Mouse (Mus musculus): ENCODE results near the gene Erich6. TPM values are rescaled to one million over a fixed set of nuclear protein-coding genes. Genes with fewer than 3 reads are reported as not detected.
"Not testable (repeated sequence)": the region's sequence is repeated elsewhere in the genome, so short reads cannot be mapped to it uniquely, and the experiment has no call there.

Erich6 gene
- polyA plus RNA-seq, 1 experiment from 2014 or later = not detected

GRCm38 (mm10) chr3:58622665-58623394, 14.2 kb downstream of the Erich6 start:
- H3K4me3 ChIP-seq = no peak overlapping the region
- H3K36me3 ChIP-seq = no peaks in the 10 kb centered on the region
- H3K4me1 ChIP-seq = no peaks in the 10 kb centered on the region
- WGBS = 60% methylated on average over 3 of the region's 3 CpGs
- no peaks in the 10 kb centered on the region for H3K27me3 ChIP-seq
- H3K27ac ChIP-seq = no peak overlapping the region
- H3K9ac ChIP-seq = no peak overlapping the region
- no peak overlapping the region for H3K4me2 ChIP-seq (replicated peaks)
- no peak for ATAC-seq (ENCODE audit: low FRiP score, low read depth)
- no peaks in the 10 kb centered on the region for H3K9me3 ChIP-seq

- no peaks in the 10 kb centered on the region for H3K9me3 ChIP-seq
- 81% methylated on average over 7 of the region's 7 CpGs for WGBS
- no peak for ATAC-seq (ENCODE audit: low FRiP score, low read depth)
Observed at GRCm38 (mm10) chr3:58621066-58621465, 15.9 kb downstream of the Erich6 start.

DNA sequence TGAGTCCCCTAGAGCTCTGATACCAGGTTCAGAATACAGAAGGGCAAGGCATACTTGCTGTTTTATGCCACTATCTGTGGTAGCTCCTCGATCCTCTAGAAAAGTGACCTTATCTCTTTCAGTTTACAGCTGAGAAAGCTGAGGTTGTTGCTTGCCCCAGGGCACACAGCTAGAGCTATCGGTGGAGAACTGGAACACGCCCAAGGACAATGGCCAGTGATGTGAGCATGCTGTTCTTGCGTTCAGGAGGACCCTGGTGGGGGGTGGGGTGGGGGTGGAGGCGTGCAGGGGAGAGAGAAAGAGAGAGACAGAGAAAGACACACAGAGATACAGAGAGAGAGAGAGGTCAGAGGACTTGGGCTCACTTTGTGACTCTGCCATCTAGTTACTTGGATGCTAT, 27.0 kb downstream of the Erich6 start:
- ATAC-seq (ENCODE audit: low FRiP score, low read depth) = no peak
- WGBS = 78% methylated on average over 5 of the region's 5 CpGs

More at GRCm38 (mm10) chr3:58621066-58621465, 15.9 kb downstream of the Erich6 start:
- no peaks in the 10 kb centered on the region for H3K36me3 ChIP-seq
- H3K27ac ChIP-seq = no peak overlapping the region
- no peaks in the 10 kb centered on the region for H3K4me1 ChIP-seq
- no peak overlapping the region for H3K4me2 ChIP-seq (replicated peaks)
- H3K4me3 ChIP-seq = no peak overlapping the region
- no peaks in the 10 kb centered on the region for H3K27me3 ChIP-seq
- H3K9ac ChIP-seq = no peak overlapping the region

GRCm38 (mm10) chr3:58608506-58608905, 28.5 kb downstream of the Erich6 start:
- no peak overlapping the region for H3K4me2 ChIP-seq (replicated peaks)
- H3K9me3 ChIP-seq = peaks cover 7% of the 10 kb centered on the region; the same call in 1 of the 2 replicates
- no peaks in the 10 kb centered on the region for H3K4me1 ChIP-seq
- no peaks in the 10 kb centered on the region for H3K27me3 ChIP-seq
- H3K36me3 ChIP-seq = no peaks in the 10 kb centered on the region
- H3K9ac ChIP-seq = no peak overlapping the region
- ATAC-seq (ENCODE audit: low FRiP score, low read depth) = no peak
- 80% methylated on average over 4 of the region's 4 CpGs for WGBS
- no peak overlapping the region for H3K27ac ChIP-seq
- H3K4me3 ChIP-seq = no peak overlapping the region

More for the DNA sequence above, 27.0 kb downstream of the Erich6 start:
- no peaks in the 10 kb centered on the region for H3K27me3 ChIP-seq
- H3K4me2 ChIP-seq (replicated peaks) = no peak overlapping the region
- H3K27ac ChIP-seq = no peak overlapping the region
- H3K4me3 ChIP-seq = no peak overlapping the region
- no peak overlapping the region for H3K9ac ChIP-seq
- H3K36me3 ChIP-seq = no peaks in the 10 kb centered on the region
- peaks cover 7% of the 10 kb centered on the region; the same call in 1 of the 2 replicates for H3K9me3 ChIP-seq
- no peaks in the 10 kb centered on the region for H3K4me1 ChIP-seq

GRCm38 (mm10) chr3:58593623-58594022, 43.4 kb downstream of the Erich6 start:
- H3K4me3 ChIP-seq = no peak overlapping the region
- no peaks in the 10 kb centered on the region for H3K9me3 ChIP-seq
- WGBS = 80% methylated on average over 5 of the region's 5 CpGs
- H3K9ac ChIP-seq = no peak overlapping the region
- H3K27me3 ChIP-seq = no peaks in the 10 kb centered on the region
- H3K27ac ChIP-seq = no peak overlapping the region
- no peaks in the 10 kb centered on the region for H3K4me1 ChIP-seq
- peaks cover 38% of the 10 kb centered on the region for H3K36me3 ChIP-seq
- no peak overlapping the region for H3K4me2 ChIP-seq (replicated peaks)
- no peak for ATAC-seq (ENCODE audit: low FRiP score, low read depth)

DNA sequence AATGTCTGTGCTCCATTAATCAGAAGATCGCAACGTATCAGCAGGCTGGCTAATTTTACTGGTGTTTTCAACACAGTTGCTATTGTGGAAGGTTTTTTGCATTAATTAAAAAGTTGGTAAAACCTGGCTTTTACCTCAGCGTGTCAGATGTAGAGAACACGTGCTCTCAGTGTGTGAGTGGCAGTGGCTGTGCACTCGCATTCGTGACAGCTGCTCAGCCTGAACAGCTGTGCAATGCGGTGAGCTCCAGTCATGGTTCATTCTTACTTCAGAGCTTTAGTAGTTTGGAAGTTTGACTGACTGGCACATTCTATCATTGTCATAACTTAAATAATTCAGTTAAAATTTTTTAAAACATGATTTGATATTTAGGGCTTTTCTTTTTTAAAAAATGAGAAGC, 44.3 kb downstream of the Erich6 start:
- not testable (repeated sequence) for H3K4me2 ChIP-seq (replicated peaks); H3K4me3 ChIP-seq; H3K27ac ChIP-seq; H3K4me1 ChIP-seq; H3K9ac ChIP-seq; H3K27me3 ChIP-seq; H3K9me3 ChIP-seq
- H3K36me3 ChIP-seq = peaks cover 38% of the 10 kb centered on the region
- ATAC-seq (ENCODE audit: low FRiP score, low read depth) = peak; percentile 75; the same call in 1 of the 2 replicates
- 82% methylated on average over 7 of the region's 7 CpGs for WGBS

DNA sequence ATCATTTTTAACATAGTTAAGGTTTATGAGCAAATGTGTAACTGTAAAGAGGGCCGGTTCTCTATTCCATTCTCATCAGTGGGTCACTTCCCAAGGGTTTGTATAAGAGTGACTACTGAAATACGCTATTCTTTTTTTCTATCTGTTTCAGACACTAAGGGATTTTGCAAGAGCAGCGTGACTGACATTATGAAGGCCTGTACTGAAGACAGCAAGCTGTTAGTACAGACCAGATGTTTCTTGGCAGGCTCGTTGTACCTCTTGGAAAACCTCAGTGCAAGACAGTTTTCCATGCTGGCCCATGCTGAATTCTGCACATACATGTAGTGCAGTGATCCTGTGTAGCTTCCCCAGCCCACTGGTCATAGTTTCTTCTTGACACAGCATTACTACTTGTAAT, 46.5 kb downstream of the Erich6 start:
- H3K9ac ChIP-seq; H3K9me3 ChIP-seq; H3K27ac ChIP-seq; ATAC-seq (ENCODE audit: low FRiP score, low read depth); H3K4me1 ChIP-seq; H3K27me3 ChIP-seq; H3K4me3 ChIP-seq; H3K4me2 ChIP-seq (replicated peaks): not testable (repeated sequence)
- H3K36me3 ChIP-seq = peaks cover 56% of the 10 kb centered on the region
- WGBS = 88% methylated on average over 4 of the region's 4 CpGs

DNA sequence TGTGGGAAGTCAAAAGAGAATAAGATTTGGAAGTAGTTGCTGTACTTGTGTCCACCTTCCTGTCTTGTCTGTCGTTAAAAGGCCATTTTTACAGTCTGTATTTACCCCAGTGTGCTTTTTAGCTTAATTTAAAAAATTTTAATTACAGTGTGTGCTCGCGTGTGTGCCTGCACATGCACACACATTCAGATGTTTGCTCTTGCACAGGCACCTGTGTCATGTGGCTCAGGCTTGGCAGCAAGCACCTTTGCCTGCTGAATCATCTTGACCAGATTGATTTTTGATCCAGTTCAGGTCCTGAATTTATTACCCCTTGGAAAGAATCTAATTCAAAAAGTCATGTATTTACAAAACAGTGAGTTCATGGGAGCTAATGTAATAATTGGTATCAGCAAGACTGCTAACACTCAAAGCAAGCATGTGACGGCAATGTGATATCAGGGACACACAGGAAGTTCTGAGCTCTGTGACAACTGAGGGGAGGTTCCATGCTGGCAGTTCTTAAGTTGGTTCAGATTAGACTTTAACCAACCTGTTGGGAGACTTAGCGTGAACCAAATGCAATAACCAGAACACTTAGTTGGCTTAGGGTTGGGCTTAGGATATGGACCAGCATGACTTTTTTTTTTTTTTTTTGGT, 54.1 kb downstream of the Erich6 start:
- Histone ChIP-seq H3K27ac (no peak overlapping the region), H3K4me2 (replicated peaks) (no peak overlapping the region), H3K27me3 (no peaks in the 10 kb centered on the region), H3K9ac (no peak overlapping the region), H3K36me3 (peaks cover 35% of the 10 kb centered on the region), H3K4me3 (no peak overlapping the region), H3K4me1 (peaks cover 22% of the 10 kb centered on the region), H3K9me3 (no peaks in the 10 kb centered on the region)
- no peak for ATAC-seq (ENCODE audit: low FRiP score, low read depth)
- 84% methylated on average over 5 of the region's 5 CpGs for WGBS

- no peaks in the 10 kb centered on the region for H3K27me3 ChIP-seq
- no peak overlapping the region for H3K4me3 ChIP-seq
- 81% methylated on average over 5 of the region's 5 CpGs for WGBS
- no peak overlapping the region for H3K27ac ChIP-seq
- no peak overlapping the region for H3K9ac ChIP-seq
- ATAC-seq (ENCODE audit: low FRiP score, low read depth) = no peak
- peaks cover 29% of the 10 kb centered on the region for H3K36me3 ChIP-seq
- no peaks in the 10 kb centered on the region for H3K9me3 ChIP-seq
- H3K4me1 ChIP-seq = peaks cover 22% of the 10 kb centered on the region
- H3K4me2 ChIP-seq (replicated peaks) = no peak overlapping the region
Observed at GRCm38 (mm10) chr3:58582297-58582696, 54.7 kb downstream of the Erich6 start.

- 86% methylated on average over 4 of the region's 4 CpGs for WGBS
- H3K27me3 ChIP-seq = no peaks in the 10 kb centered on the region
- H3K4me2 ChIP-seq (replicated peaks) = no peak overlapping the region
- H3K4me3 ChIP-seq = no peak overlapping the region
- peaks cover 22% of the 10 kb centered on the region for H3K36me3 ChIP-seq
- peaks cover 22% of the 10 kb centered on the region for H3K4me1 ChIP-seq
- no peak overlapping the region for H3K27ac ChIP-seq
- ATAC-seq (ENCODE audit: low FRiP score, low read depth) = no peak
- H3K9ac ChIP-seq = no peak overlapping the region
- H3K9me3 ChIP-seq = no peaks in the 10 kb centered on the region
Observed at GRCm38 (mm10) chr3:58581530-58581929, 55.5 kb downstream of the Erich6 start.

DNA sequence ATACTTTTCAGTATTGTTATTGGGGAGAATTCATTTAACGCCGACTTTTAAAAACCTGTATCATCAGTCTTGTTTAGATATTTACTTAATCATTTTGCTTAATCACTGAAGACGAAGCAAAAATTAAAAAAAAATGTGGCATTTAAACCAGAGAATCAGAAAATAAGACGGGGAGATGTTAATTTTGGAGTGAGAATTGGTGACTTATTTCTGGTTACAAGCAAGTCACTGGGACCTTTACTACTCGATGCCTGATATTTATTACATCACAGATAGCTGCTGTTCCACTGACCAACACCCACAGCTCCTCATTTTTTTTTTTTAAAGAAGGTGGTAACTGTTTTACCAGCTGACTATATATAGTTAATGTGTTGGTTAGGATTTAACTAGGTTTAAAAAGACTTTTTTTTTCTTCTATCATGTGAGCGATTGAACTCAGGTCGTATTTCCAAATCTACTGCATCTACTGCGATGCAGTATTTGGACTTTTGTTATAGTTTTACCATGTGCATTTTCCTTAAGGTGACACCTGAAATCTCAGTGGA, 59.4 kb downstream of the Erich6 start:
- H3K27me3 ChIP-seq = no peaks in the 10 kb centered on the region
- peak overlapping the region; percentile 75 for H3K4me3 ChIP-seq
- H3K9ac ChIP-seq = peak overlapping the region; percentile 97
- WGBS = 12% methylated on average over 8 of the region's 8 CpGs
- peaks cover 14% of the 10 kb centered on the region for H3K36me3 ChIP-seq
- no peak for ATAC-seq (ENCODE audit: low FRiP score, low read depth)
- peaks cover 22% of the 10 kb centered on the region for H3K4me1 ChIP-seq
- peak overlapping the region; percentile 99; the same call in 1 of the 2 replicates for H3K27ac ChIP-seq
- no peaks in the 10 kb centered on the region for H3K9me3 ChIP-seq
- H3K4me2 ChIP-seq (replicated peaks) = peak overlapping the region; percentile 65

DNA sequence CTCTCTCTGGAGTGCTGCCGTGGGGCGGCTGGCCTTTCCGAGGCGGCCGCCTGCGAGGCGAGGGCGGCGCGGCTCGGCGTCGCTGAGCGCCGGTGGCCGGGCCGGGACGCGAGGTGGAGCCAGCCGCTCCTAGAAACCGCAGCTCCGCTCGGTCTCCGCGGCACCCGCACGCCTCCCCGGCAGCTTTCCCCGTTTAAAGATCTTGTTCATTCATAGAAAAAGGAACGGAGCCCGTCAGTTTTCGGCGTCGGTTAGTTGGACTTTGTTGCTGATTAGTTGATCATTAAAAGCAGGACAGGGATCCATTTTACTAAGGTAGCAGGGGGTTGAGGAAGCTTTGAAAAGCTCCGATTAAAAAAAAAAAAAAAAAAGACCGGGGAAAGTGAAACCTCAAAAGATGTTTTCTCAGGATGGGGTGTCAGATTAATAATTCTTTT, 59.9 kb downstream of the Erich6 start:
- no peaks in the 10 kb centered on the region for H3K9me3 ChIP-seq
- H3K27me3 ChIP-seq = no peaks in the 10 kb centered on the region
- H3K4me2 ChIP-seq (replicated peaks) = peak overlapping the region; percentile 65
- 0% methylated on average over 29 of the region's 36 CpGs for WGBS
- ATAC-seq (ENCODE audit: low FRiP score, low read depth) = peak; percentile 60
- peak overlapping the region; percentile 97 for H3K9ac ChIP-seq
- H3K4me1 ChIP-seq = peaks cover 22% of the 10 kb centered on the region
- H3K36me3 ChIP-seq = peaks cover 14% of the 10 kb centered on the region
- H3K4me3 ChIP-seq = peak overlapping the region; percentile 75
- H3K27ac ChIP-seq = peak overlapping the region; percentile 99

All from limb, embryonic 13.5 days (tissue).